Mouse (Mus musculus): ENCODE measurements around the gene Parp12.
A peak's percentile ranks its signal among the peaks of the same experiment; 100 is the strongest.

Parp12 gene

GRCm38 (mm10) chr6:39117584-39118455 lies at the start of gene Parp12:
Gene Parp12, minus strand, starts transcription at chr6:39118349.
- peak; percentile 82 for DNase-seq (ENCODE audit: low read depth, low spot score)

DNA sequence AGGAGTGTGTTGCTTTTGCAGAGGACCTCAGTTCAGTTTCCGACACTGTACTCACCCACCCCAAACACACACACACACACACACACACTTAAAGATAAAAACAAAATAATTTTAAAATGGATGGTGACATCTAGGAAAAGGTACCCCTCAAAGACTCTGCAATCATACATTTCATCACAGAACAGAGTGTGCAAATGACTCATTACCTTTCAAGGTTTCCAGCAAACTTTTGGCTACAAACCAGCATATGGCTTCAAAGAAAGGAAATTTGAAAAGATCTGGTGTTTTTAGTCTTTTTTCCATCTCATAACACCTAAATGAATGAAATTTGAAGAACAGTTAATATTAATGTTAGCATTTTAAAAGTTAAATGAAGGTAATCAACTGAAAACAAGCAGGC lies 46.7 kb upstream of the Parp12 start:
- no peak for DNase-seq (ENCODE audit: low read depth, low spot score)

GRCm38 (mm10) chr6:39161975-39162374 lies 43.8 kb upstream of the Parp12 start:
- DNase-seq (ENCODE audit: low read depth, low spot score): no peak

DNA sequence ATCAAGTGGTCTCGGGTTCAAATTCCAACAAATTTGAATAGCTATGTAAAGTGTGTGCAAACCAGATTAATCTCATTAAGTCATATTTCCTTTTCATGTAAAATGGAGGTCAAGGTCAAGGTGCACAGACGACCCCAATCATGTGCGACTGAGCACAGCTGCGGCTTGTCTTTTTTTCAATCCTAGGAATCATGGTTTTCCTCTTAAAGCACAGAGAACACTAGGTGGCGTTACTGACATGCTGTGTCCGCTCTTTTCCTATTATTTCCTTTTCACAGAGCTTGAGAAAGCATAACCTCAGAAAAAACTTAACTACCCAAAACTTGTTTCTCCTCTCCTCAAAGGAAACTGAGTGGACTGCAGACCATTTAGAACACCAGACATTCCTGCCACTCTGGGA lies 27.9 kb upstream of the Parp12 start:
- DNase-seq (ENCODE audit: low read depth, low spot score): peak; percentile 39

- peak; percentile 45 for DNase-seq (ENCODE audit: low read depth, low spot score)
These were observed 14.4 kb upstream of the Parp12 start for GRCm38 (mm10) chr6:39132556-39132955.

DNA sequence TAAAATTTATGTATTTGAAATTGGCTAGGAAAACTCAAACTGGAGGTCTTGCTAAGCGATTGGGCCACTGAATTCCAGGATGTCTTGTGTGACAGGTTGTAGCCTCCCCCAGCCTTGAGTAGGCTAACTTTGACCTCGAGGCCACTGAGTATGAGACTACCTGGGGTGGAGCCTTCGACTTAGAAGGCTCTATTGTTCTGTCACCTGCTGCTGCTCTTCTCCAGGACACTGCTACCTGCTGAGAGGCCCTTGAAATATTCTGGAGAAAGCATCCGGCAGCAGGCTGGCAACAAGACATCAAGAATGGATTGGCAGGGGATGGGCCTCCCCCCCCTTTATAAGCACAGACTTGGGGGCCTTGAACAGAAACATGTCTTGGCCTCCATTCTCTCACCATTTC lies 13.3 kb upstream of the Parp12 start:
- peak; percentile 80 for DNase-seq (ENCODE audit: low read depth, low spot score)

DNA sequence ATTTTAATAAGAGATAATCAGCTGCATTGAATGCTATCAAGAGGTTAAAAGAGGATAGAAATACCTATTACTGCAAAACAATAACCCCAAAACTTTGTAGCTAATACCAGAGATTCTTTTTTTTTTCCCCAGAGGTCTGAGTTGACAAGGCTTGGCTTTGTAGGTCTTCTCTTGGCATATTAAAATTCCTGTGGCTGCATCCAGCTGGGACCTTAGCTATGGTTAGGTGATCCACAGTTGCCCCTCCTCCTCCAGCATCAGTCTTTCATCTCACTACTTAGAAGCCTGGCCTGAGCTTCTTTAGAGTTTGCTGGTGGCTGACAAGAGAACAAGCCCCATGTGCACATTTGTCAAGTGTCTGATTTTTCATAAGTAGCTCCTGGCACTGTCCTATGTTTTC lies 6.6 kb upstream of the Parp12 start:
- DNase-seq (ENCODE audit: low read depth, low spot score): no peak

DNA sequence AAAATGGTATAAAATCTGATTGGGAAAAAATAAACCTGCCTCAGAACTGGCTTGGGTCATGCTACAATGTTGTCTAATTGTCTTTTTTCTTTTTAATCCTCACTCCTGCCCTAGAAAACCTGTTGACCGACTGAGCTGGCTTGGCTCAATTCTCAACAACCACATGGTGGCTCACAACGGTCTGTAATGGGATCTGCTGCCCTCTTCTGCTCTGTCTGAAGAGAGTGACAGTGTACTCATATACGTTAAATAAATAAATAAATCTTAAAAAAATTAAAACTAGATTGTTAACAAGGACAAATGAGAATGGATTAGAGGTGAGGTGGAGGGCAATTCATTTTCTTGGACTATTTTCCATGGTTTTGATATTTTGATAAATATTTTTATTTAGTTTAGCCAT lies 2.5 kb upstream of the Parp12 start:
- DNase-seq (ENCODE audit: low read depth, low spot score): no peak

DNA sequence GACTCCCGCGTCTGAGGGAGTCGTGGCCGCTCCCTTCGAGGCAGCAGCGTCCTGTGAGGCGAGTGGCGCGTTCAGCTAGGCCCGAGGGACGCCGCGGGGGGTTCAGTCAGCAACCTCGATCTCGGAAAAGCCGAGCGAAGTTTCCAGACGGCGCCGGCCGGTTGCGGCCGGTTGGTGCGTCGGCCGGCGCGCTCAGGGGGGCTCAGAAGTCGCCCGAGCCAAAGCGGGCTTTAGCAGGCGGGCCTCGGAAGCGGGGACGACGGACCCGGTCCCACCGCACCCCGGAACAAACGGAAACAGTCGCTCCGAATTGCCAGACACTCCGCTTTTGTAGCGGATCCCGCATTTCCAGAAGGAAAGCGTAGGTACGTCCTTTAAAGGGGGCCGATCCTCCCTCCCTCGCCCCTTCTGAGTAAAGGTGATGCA lies 320 bp upstream of the Parp12 start:
- peak; percentile 68 for DNase-seq (ENCODE audit: low read depth, low spot score)

- DNase-seq (ENCODE audit: low read depth, low spot score): no peak
These were observed 2.7 kb downstream of the Parp12 start for GRCm38 (mm10) chr6:39115438-39115837.

GRCm38 (mm10) chr6:39113141-39113540 lies 5.0 kb downstream of the Parp12 start:
- no peak for DNase-seq (ENCODE audit: low read depth, low spot score)

DNA sequence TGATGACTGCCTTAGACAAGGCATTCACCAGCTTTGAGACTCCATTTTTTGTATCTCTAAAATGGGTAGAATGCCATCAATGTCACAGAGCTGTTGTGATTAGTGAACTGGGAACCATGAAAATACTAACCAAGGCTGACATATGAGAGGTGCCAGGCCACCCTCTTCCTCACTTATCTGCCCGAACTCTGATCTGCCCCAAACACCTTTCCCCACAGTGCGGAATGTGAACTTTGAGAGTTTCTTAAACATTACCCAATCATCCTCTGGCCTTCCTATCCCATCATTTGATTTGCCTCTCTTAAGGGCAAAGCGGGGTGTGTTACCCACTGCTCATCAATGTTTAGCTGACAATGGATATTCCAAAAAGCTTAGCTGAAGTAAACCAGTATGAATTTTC lies 5.4 kb downstream of the Parp12 start:
- DNase-seq (ENCODE audit: low read depth, low spot score): no peak

- DNase-seq (ENCODE audit: low read depth, low spot score): no peak
These were observed 11.3 kb downstream of the Parp12 start for GRCm38 (mm10) chr6:39106812-39107211.

DNA sequence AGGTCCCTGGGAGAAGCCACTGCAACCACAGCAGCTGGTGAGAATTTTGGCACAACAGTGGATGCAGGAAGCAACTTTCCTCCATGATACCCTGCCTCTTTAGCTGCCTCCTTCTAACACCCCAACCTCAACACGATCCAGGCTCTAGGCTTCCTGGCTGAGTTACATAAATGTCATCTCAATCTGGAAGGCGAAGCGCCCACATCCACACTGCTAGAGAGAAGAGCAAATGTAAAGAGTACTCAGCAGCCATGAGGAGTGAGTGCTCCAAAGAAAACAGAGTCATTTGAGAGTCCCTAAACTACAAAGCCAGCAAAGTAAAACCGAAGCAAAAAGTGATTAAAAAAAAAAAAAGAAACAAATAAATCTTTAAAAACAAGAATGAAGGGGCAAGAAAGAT lies 13.5 kb downstream of the Parp12 start:
- no peak for DNase-seq (ENCODE audit: low read depth, low spot score)

- no peak for DNase-seq (ENCODE audit: low read depth, low spot score)
These were observed 41.7 kb downstream of the Parp12 start for GRCm38 (mm10) chr6:39076498-39076897.

DNA sequence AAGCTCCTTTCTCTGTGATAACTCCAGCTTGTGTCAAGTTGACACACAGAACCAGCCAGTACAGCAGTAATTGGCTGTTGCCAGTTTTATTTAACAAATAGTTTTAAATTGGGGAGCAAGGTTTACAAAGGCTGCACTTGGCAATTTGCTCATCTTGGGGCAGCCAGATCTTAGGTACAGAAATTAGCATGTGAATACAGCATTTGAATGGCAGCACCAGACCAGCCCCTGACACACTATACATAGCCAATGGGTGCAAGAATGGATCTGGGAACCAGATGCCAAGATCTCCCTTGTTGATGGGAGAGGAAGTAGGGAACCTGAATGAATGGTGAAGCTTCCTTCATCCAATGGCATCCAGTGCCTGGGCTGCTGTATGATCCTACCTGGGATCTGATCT lies 44.0 kb downstream of the Parp12 start:
- DNase-seq (ENCODE audit: low read depth, low spot score): peak; percentile 69

- no peak for DNase-seq (ENCODE audit: low read depth, low spot score)
These were observed 45.5 kb downstream of the Parp12 start for GRCm38 (mm10) chr6:39072664-39073063.

GRCm38 (mm10) chr6:39066935-39067578 lies 51.1 kb downstream of the Parp12 start:
- peak; percentile 82 for DNase-seq (ENCODE audit: low read depth, low spot score)

DNA sequence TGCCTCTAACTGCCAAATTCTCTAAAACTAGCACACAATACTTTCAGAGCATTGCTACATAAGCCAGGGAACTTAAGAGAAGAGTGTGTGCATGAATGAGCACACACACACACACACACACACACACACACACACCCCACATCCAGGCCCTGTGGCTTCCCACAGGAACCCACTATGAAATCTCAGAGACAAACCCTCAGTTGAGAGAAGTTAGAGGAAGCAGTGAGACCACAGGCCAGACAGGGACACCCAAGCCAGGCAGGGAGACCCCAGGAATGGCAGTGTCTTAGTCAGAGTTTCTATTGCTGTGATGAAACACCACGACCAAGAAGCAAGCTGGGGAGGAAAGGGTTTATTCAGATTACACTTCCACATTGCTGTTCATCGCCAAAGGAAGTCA lies 54.6 kb downstream of the Parp12 start:
- no peak for DNase-seq (ENCODE audit: low read depth, low spot score)

- DNase-seq (ENCODE audit: low read depth, low spot score): no peak
These were observed 57.0 kb downstream of the Parp12 start for GRCm38 (mm10) chr6:39061180-39061579.

- DNase-seq (ENCODE audit: low read depth, low spot score): no peak
These were observed 58.3 kb downstream of the Parp12 start for GRCm38 (mm10) chr6:39059547-39060497.

DNA sequence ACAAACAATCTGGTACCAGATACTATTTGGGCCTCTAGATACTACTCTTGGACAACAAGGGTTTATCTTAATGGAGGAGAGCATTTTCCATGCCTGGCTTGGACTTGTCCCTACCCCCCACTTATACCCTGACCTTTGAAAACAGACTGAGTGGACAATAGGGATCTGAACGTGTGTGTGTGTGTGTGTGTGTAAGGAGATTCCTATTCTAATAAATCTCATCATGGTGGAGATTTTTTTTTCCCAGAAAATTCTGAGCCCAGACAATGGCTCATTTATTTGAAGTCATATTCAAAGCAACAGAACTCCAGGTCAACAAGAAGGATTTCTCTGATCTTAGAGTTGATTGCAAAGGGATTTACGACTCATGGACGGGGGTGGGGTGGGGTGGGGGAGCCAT lies 59.2 kb downstream of the Parp12 start:
- DNase-seq (ENCODE audit: low read depth, low spot score): no peak
